Mouse (Mus musculus): ENCODE data around the gene Crybg1.

Crybg1 gene

GRCm38 (mm10) chr10:44148337-44149317 is at the start of gene Crybg1:
TSS of gene Crybg1 (minus strand) at chr10:44148853.
- 0 out of 2 replicates have a peak, but pooled peaks have one; percentile 27 for ATAC-seq (ENCODE audit: insufficient number of reproducible peaks, low FRiP score, low TSS enrichment)

GRCm38 (mm10) chr10:44177365-44177764 is 28.7 kb upstream of the Crybg1 start:
- ATAC-seq (ENCODE audit: insufficient number of reproducible peaks, low FRiP score, low TSS enrichment), result no peak

GRCm38 (mm10) chr10:44176548-44176947 is 27.9 kb upstream of the Crybg1 start:
- no peak for ATAC-seq (ENCODE audit: insufficient number of reproducible peaks, low FRiP score, low TSS enrichment)

DNA sequence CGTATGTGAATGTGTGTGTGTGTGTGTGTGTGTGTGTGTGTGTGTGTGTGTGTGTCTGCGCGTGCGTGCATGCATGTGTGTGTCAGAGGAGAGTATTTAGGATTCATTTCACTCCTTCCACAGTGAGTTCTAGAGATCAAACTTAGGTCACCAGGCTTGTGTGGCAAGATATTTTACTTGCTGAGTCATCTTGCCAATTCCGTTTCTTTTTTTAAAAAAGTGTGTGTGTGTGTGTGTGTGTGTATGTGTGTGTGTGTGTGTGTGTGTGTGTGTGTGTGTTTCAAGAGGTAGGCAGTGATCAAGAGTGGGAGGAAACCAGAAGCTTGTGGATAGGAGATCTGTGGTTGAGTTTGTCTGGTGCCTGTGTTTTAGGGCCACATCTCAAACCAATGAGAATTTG is 27.5 kb upstream of the Crybg1 start:
- no peak for ATAC-seq (ENCODE audit: insufficient number of reproducible peaks, low FRiP score, low TSS enrichment)

DNA sequence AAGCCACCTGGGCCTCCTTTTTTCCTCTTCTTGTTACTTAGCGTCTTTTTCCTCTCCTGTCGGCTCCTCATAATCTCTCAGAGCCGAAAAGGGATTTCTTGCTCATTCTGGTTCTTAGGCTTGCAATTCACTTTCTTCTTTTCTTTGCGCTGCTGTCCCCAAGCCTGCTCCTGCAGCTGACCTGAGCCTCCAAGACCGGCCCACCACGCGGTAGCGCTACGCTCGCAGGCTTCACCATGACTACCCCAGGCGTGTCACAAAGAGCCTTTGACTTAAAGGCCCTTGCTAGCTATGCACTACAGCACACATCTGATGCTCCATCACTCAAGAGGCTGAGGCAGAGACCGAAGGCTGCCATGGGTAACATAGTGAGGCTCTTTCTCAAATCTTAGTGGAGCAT is 21.5 kb upstream of the Crybg1 start:
- no peak for ATAC-seq (ENCODE audit: insufficient number of reproducible peaks, low FRiP score, low TSS enrichment)

- no peak for ATAC-seq (ENCODE audit: insufficient number of reproducible peaks, low FRiP score, low TSS enrichment)
These were observed 18.4 kb upstream of the Crybg1 start for GRCm38 (mm10) chr10:44167061-44167460.

DNA sequence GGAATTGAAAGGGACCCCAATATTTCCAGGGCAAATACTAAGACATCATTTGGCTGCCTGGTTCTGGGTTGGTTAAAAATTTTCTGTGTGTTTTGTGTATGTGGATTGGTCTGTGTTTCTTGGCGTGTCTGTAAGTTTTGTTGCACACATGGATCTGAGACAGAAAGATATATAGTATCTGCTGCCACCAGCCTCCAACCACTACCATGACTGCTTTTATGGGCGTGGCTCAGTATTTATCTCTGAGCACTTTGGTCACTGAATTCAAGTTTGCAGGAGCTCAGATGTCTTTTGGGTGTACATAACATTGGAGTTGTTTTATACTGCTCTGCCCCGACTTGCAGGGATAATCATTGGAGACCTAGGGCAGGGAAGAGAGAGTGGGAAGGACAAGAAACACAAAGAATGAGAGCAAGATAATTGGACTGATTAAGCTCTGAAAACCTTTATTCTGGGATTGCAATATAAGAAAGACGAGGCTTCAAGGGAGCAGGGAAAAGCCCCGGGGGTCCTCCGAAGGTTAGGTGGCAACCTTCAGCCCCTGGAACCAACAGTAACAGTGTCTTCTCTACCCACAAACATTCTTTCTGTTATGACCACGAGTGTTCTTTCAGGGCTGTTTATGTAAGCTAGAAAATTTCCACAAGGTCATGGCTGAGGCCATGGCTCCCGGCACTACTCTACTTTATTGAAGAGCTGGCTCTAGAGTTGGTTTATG is 15.8 kb upstream of the Crybg1 start:
- ATAC-seq (ENCODE audit: insufficient number of reproducible peaks, low FRiP score, low TSS enrichment), result no peak

DNA sequence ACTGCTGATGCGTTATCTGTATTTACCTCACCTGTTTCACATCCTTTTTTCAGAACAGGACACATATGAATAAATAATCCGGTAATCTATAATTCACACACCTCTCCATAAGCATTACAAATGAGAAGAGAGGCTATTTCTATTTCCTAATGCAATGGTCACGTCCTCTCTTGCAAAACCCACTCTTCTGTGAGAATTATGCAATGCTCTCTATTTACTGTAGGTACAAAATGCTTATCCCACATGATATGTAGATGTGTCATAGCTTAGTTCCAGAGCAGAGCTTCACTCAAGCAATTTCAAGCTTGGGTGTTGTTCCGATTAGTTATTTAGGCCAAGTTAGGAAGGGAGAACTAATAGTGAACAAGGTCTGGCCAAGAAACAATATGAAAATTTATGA is 14.4 kb upstream of the Crybg1 start:
- ATAC-seq (ENCODE audit: insufficient number of reproducible peaks, low FRiP score, low TSS enrichment), result no peak

GRCm38 (mm10) chr10:44160150-44160549 is 11.5 kb upstream of the Crybg1 start:
- ATAC-seq (ENCODE audit: insufficient number of reproducible peaks, low FRiP score, low TSS enrichment), result no peak

- no peak for ATAC-seq (ENCODE audit: insufficient number of reproducible peaks, low FRiP score, low TSS enrichment)
These were observed 8.8 kb upstream of the Crybg1 start for GRCm38 (mm10) chr10:44157489-44157888.

DNA sequence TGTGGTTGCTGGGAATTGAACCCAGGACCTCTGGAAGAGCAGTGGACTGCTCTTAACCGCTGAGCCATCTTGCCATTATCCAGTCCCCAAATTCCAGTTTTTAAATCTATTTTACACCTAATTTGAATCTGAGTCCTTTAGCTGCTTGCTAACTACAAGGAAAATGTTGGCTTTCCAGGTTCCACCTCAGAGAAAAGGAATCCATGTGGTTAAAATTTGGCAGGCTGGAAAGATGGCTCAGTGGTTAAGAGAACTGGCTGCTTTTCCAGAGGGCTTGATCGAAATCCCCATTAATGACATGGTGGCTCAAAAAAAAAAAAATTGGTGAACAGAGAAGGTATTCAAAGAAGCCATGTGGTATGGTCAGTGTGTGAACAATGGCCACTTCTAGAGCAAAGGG is 1.8 kb upstream of the Crybg1 start:
- ATAC-seq (ENCODE audit: insufficient number of reproducible peaks, low FRiP score, low TSS enrichment), result no peak

DNA sequence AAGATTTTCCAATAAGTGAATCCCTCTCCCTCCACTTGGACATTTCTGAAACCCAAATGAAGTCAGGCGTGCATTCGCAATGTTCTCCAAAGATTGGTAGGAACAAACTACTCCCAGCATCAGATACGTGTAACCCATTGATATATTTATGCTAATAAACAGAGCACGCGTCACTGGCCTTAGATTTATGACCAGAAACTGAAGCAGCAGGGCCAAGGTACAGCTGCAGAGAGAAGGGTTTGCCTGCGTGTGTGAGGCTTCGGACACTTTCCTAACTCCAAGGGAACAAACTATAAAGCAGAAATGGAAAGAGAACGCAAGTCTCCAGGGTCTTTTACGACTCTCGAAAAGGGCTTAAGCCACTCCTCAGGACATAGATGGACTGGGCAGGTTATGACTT is 5.3 kb downstream of the Crybg1 start:
- no peak for ATAC-seq (ENCODE audit: insufficient number of reproducible peaks, low FRiP score, low TSS enrichment)

DNA sequence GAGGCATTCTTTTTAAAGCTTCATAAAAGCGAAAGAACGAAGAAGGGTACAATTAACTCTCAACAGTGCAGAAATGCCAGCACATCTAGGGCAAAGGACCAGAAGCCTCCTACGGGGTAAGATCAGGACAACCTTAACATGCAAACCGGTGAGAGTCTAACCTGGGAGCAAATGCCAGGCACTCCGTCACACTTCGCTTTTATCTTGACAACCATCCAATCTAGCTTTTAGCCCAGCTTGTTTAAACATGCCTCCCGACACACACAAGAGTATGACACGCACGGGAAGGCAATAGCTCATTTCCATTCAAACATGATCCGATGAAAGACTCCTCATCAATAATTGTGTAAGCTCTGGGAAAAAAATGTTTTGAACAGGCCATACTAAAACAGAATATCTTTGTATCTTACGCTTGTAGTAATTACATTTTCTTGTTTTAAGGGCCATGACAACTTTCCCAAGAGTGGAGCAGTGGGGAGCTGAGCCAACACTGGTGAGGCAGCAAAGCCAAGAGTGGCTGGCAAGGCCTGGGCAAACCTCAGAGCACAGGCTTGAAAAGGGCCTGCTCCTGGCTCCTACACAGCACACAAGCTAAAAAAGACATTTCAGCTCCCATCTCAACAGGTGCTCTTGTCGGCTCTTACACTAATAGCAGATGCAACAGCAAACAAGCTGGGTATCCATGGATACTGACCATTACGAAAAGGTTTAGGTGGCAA is 10.4 kb downstream of the Crybg1 start:
- no peak for ATAC-seq (ENCODE audit: insufficient number of reproducible peaks, low FRiP score, low TSS enrichment)

DNA sequence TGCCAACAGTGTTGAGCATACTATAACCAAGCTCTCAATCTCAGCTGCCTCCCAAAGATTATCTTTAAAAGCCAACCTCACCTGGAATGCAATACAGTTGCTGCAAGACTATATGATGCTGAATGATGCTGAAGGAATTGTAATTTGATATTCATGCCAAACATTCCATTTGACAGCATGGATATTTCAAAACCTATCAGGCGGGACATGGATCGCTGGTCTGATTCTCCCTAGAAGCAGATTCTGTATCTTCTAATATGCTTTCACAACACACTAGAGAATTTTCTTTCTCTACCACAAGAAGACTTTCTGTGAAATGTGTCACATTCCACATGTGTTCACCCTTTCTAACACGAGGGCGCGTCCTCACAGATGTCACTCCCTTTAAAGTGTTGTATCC is 22.6 kb downstream of the Crybg1 start:
- ATAC-seq (ENCODE audit: insufficient number of reproducible peaks, low FRiP score, low TSS enrichment), result no peak

DNA sequence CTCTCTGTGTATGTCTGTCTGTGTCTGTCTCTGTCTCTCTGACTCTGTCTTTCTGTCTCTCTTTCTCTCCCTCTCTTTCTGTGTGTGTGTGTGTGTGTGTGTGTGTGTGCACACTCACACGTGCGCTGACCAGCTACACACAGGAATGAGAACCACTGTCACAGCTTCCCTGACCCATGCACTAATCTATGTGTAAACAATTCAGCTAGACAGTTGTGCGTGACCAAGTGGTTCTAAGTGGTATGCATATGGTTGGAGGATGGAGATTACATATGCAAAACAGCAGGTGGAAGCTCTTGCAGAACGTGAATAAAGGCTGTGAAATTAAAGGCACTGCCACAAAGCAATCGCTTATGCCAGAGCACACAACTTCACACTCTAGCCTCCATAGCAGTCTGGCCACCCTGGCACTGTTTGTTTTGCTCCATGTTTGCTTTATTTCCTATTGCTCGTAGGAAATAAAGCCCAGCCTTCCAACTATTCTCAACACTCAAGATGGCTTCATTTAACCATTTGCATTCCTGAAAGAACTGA is 24.2 kb downstream of the Crybg1 start:
- no peak for ATAC-seq (ENCODE audit: insufficient number of reproducible peaks, low FRiP score, low TSS enrichment)

GRCm38 (mm10) chr10:44118616-44119015 is 30.0 kb downstream of the Crybg1 start:
- no peak for ATAC-seq (ENCODE audit: insufficient number of reproducible peaks, low FRiP score, low TSS enrichment)

DNA sequence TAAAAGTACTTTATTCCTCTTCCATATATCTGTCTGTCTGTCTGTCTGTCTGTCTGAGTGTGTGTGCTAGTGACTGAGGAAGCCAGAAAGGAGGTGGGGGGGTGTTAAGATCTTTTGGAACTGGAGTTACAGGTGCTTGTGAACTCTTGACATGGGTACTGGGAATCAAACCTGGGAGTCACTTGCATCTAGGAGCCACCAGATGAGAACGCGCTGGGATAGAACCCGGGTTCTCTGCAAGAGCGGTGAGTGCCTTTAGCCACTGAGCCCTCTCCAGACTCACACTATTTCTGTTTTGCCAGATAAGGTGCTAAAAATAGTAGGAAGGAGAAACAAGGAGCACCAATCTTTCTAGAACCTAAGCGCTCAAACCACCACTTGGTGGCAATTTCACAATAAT is 31.9 kb downstream of the Crybg1 start:
- no peak for ATAC-seq (ENCODE audit: insufficient number of reproducible peaks, low FRiP score, low TSS enrichment)

- no peak for ATAC-seq (ENCODE audit: insufficient number of reproducible peaks, low FRiP score, low TSS enrichment)
These were observed 34.0 kb downstream of the Crybg1 start for GRCm38 (mm10) chr10:44114611-44115010.

DNA sequence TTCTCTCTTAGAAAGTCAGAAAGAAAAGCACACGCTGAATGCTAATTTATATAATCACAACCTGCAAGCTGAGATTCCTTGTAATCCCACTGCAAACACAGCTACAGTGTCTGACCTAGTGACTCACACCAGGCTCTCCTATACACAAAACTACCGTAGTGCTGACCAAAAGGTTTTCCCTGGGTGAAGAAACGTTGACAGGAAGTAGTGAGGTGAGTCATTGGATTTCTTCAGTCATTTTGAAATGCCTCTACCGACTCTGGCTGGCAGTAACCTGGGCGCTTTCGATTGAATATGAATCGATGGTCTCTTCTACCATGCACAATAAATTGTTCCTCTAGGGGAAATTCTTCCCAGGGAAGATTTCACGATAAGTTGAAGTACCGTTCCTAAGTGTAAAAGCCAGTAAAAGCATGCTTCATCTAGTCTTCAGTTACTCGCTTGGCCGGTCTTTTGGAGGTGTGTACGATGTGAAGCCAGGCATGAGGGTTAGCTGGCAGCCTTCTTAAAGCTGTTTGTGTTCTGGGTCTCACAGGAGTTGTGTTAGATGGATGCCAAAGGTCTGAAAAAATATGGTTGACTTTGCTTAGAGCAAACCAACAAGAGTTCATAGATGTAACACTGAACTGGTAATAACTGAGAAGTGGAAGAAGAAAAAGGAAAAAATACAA is 36.5 kb downstream of the Crybg1 start:
- no peak for ATAC-seq (ENCODE audit: insufficient number of reproducible peaks, low FRiP score, low TSS enrichment)

DNA sequence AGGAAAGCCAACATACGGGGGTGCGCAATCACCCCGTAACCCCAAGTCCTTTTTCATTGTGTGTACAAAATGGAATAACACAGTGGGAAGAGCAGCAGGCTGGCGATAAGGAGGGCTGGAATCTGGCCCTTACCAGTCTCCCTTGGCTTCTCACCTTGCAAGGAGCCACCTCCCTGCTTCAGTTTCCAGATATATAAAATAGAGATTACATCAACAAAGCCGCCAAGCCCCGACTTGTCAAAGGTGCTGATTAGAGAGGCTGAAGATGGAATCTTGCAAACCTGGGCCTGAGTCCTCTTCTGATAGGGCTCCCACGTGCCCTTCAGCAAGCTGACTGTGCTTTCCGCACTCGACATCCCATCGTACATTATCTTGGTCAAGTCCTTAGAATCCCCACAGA is 37.5 kb downstream of the Crybg1 start:
- no peak for ATAC-seq (ENCODE audit: insufficient number of reproducible peaks, low FRiP score, low TSS enrichment)
